Mouse (Mus musculus) lung, postnatal 25 days (tissue): Measurements from ENCODE around the gene Lbx1.

Experiments used
- DNase-seq: peaks from one replicate; pipeline ENCODE4 v3.0.0; 2022; ENCODE audit warnings: low spot score

Lbx1 gene

DNA sequence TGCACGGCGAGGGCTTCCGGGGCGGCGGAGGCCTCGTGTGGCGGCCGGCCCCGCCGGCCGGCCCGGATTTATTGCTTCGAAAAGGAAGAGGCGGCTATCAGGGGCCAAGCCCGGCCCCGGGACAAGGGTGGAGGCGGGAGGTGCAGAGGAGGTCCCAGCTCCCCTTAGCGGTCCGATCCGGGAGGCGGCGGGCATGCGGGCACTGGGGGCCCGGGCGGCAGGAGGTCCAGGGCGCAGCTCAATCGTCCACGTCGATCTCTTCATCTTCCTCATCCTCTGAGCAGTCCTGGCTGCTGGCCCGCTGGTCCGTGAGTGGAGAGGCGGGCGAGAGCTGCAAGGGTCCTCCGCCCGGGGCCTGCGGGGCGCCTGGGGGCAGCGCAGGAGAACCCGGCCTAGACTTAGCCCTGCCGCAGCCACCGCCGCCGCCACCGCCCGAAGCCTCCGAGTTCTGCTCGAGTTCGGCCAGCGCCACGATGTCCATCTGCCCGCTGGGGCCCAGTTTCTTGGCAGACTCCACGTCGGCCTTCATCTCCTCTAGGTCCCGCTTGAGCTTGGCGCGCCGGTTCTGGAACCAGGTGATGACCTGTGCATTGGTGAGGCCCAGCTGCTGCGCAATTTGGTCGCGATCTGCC is 2.0 kb downstream of the Lbx1 start:
- DNase-seq: no peak

DNA sequence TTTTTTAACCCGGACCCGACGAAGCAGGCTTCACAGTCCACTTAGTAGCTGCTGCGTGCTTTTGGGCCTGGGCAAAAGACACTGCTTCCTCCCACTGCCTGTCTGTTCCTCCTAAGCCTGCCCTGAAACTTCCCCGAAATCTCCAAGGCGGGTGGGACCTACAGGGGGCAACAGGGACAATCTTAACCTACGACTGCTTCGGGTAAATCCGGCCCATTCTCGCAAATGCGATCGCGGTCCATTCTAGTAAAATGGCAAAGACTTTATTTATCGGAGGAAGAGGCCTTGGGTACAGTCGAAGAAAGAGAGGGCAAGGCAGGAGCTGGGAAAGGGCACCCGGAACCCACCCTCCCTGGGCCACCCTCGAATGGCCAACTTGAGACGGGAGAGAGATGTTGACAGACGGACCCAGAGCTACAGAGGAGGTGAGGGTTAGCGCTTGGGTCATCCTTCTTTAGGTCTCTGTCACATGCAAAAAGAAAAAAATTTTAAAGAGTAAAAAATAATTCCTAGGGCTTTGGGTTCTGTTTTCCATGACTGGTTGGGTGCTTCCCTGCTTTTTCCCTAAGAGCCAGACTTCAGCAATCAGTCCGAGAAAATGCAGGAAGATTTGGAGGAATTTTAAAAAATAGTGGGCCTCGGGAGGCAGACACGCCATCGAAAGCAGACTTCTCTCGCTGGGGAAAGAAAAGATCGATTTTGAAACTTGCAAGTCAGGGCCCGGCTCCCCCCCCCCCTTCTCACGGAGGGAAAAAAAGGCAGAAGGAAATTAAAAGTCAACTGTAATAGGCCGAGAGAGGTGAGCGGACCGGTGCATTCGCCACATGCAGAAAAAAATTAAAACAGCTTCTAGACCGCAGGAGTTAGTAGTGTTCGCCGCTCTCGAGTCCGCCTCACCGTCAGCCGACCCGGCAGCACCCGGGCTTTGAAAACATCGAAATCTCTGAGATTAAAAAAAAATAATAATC is 2.9 kb downstream of the Lbx1 start:
- DNase-seq: no peak

DNA sequence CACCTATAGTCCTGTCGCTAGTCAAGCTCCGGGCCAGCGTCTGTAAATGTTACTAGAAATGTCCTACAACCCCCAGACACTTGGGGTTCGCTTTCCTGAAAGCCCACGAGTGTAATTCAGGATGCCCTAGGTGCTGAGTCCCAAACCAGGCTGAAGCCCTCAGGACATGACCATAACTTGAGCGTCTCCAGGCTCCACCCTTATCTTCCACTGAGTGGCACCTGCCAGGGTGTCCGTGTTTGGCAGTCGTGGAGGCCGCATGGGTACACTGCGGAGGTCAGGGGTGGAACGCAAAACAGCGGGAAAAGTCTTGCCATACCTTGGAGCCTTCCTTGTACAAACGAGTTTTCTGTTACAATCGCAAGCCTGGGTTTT is 3.6 kb downstream of the Lbx1 start:
- DNase-seq: no peak

DNA sequence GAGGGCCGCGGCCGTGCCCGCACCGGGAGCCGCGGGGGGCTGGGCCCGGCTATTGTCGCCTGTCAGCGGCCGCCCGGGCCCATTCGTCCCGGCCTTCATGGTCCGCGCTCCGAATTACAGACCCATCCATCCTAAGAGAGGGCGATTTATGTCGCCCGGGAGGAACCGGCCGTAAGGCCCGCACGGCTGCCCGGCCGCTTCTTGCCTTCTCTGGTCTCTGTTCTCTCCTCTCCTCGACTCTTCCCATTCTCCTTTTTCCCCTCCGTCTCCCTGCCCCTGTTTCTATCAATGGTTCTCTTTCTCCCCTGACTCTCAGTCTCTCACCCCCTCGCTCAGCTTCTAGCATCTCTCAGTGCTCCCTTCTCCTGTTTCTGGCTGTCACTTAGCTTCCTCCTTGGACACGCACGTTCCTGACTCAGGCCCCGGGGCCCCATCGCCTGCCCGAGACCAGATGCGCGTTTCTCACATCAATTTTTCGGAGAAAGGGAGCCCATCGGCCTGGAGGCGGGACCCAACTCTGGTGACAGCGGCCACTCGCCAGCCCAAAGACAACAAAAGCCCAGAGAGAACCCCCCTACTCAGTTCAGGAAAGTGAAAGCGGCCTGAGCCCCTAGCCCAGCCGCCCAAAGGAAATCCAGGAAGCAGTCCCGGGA is 4.1 kb downstream of the Lbx1 start:
- DNase-seq: no peak

DNA sequence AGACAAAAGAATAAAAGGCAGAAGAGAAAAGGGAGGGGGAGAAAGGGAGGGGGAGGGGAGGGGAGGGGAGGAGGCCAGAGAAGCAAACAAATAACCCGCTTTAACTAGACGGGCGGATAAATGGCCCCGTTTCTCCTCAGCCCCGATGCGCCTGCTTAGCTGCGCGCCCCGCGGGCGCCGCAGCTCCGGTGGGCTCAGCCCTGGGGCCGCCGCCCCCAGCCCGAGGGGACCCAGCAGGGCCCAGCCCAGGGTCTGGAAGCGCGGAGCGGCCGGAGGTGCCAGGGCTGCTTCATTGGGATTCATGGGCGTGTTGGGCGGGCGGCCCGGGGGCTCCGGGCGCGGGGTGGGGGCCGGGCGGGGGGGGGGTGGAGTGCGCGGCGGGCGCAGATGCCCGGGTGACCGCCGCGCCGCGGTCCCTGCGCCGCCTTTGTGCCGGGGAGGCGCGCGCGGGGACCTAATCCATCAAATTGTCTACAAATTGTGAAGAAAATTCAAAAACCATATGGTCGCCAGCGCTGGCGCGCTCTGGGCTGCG is 4.7 kb downstream of the Lbx1 start:
- no peak for DNase-seq

DNA sequence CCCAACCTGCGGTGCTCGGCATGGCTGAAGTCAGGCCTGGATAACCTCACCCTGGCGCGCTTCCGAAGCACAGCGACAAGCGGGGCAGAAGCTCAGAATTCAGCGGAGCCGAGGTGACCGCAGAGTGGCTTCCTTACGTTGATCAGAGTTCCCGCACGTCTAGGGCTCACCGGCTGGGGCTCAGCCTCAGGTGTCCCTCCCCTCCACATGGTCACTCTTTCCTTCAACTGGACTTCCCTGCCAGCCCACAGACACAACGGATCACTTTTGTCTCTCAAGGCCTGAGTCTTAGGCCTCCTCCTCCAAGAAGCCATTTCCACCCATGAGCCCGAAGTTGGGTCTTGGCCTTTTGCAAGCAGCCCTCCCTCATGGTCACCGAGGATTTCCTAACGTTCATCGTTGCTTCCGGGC is 5.4 kb downstream of the Lbx1 start:
- DNase-seq: no peak

DNA sequence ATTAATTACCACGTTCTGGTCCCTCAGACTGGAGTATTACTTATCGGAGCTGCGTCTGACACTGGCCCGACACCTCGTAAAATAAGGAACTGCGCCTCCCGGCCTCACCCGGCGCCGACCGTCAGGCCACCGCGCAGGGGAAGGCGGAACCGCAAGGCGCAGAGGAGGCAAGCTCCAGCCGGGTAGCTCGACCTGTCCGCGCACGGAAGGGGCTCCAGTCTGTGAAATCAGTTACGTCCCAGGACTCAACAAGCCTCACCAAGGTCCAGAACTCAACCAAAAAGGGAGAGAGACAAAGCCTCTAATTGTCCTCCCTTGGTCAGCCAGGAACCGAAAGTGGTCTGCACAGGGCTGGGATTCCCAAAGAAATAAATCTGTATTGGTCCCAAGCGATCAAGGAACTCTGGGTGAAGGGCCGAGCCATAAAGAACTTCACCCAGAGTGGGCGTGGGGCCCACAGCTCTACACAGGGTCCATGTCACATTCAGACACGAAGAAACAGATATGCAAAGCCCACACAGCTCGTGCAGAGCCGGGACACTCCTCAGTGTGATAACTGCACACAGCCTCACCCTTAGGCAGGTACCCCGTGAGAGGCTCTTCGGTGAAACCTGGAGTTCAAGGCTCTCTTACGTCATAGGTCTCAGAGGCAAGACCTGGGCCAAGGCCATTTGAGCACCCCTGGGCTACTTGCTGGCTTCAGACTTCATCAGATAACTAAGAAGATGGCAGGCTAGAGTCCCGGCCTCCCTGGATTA is 6.1 kb downstream of the Lbx1 start:
- DNase-seq: no peak

DNA sequence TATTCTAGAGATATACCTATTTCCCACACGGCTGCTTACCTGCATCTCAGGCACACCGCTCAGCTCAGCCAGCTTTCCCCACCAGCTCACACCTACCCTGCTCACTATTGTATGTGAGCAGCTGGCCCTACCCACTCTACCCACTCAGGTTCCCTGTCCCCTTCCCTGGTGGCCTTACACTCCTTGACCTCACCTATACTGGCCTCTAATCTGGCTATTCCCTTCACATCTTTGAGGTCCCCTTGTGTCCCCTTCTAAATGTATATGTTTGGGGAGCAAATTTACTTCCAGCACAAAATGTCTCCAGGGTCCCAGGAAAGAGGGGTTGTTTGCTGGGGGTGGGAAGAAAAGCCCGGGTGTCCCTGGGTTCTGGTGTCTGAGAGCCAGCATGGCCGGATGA is 6.8 kb downstream of the Lbx1 start:
- DNase-seq: no peak

DNA sequence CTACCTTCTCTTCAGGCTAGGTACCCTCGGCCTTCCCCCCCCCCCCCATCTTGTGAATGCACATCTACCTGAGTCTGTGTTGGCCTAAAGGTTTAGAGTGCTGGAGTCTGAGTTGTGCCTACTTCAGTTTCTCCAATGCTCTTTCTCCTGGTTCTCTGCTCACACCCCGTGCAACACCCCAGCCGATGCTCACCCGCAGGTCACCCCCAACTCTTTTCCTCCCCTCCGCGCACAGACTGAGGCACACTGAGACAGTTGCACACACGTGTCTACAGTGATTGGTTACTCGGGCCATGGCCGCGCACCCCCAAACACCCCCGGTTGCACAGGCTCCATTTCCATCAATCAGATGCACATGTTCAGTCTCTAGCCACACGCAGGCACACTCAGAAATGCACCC is 7.5 kb downstream of the Lbx1 start:
- DNase-seq: no peak

DNA sequence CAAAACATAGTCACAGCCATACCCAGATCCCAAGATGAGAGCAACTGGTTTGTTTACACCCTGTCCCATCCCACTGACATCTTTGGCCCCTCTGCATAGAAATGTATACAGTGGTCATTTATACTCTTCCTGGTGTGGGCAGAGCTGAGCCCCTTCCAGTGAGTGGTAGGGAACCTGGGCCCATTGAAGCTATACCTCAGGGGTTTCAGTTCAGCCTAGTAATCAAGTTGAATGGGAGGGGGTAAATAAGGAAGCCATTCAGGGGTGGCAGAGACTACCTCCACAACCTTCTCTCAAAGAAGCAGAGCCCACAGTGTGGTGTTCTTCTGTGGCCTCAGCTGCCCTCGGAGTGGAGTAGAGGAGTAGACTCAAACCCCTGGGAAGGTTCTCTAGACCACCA is 7.9 kb downstream of the Lbx1 start:
- no peak for DNase-seq

DNA sequence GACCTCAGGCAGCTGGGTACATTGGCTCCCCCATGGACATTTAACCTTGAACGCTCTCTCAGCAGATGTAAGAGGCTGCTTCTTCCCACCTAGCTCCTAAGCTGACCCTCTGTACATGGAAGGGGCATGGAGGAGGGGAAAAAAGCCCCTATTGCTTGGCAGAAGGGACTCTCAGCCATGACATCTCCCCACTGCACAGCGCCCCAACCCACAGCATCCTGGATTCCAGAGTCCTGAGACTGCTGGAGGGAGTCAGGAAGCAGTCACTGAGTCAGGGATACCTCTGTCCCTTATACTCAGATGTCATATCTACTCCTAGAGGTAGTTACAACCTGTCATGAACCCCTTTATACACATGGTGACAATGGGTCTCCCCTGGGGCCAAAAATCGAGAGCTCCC is 8.6 kb downstream of the Lbx1 start:
- no peak for DNase-seq

DNA sequence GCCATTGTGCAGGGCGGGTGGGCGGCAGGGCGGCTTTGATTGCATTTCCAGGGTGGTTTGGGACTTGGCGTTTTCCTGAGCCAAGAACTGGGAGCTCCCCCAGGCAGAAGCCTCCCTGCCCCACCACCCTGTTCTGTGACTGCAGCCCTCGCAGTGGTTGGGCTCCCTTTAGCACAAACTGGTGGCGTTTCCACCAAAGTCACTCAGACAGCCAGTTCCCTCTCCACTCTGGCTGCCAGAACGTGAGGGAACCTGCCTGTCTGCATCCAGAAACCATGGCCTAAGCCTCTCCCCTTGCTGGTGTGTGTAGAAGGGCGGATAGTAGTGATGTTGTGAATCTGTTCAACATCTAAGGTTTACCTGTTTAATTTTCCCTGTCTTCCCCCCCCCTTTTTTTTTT is 9.4 kb downstream of the Lbx1 start:
- no peak for DNase-seq

DNA sequence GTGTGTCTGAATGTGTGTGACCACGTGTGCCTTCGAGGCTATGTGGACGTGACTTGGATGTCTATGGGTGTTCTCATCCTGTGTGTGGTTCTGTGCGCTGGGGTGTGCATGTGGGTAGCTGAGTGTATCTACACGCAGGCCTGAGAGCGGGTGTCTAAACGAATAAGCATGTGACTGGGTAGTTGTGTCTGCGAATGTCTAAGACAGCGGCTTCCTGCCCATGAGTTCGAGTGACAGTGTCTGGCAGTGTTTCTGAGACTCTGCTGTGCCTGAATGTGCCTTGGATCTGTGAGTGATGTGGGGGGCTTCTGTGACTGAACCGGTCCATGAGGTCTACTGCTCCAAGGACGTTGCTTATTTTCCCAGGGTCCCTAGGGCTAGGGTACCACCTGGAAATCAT is 10.5 kb downstream of the Lbx1 start:
- no peak for DNase-seq

DNA sequence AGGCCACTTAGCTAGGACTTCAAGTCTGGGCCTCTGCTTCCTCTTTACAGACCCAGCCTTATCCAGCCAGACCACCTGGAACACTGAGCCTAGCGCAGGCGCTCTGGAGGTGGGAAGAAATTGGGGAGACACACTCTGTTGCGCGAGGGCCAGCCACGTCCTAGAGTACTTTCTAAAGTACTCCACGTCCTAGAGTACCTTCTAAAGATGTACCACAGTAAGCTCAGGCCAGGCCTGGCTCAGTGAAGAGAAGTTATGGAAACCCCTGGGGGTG is 11.4 kb downstream of the Lbx1 start:
- DNase-seq: no peak

DNA sequence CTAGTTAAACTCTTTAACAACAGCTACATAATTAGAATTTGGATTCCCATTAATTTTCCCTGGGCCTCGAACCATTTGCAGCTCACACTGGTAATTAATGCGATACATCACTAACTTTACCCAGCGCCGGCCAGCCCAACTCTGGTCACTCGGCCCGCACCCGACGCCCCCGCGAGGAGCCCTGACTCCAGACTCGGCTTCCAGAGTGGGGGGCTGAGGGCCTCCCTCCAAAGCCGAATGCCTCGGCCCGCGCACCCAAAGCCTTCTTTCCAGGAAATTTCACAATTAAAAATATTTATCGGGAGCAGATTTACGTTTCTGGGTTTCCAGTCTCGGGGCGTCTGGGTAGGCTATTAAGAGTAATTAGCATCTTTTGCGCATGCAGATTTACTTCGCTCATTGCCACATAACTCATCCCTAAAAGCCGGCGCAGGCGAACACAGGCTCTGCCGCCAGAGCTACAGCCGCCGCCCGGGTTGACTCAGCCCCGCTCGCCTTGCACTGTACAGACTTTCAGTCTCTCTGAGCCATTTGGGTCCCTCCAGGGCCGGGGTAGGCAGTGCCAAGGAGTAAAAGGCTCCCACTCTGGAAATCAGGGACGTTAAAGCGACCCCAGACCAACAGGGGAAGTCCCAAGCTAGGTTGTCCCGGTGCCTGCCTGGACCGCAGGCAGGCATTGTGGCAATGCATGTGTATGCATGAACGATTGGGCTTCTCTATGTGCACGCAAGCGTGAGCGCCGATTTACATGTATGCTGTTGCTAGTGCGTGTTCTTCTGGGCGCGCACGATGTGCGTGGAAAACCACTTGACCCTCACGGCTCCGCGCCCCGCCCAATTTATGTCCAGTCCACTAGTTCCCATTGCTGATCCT is 12.0 kb downstream of the Lbx1 start:
- DNase-seq: no peak

DNA sequence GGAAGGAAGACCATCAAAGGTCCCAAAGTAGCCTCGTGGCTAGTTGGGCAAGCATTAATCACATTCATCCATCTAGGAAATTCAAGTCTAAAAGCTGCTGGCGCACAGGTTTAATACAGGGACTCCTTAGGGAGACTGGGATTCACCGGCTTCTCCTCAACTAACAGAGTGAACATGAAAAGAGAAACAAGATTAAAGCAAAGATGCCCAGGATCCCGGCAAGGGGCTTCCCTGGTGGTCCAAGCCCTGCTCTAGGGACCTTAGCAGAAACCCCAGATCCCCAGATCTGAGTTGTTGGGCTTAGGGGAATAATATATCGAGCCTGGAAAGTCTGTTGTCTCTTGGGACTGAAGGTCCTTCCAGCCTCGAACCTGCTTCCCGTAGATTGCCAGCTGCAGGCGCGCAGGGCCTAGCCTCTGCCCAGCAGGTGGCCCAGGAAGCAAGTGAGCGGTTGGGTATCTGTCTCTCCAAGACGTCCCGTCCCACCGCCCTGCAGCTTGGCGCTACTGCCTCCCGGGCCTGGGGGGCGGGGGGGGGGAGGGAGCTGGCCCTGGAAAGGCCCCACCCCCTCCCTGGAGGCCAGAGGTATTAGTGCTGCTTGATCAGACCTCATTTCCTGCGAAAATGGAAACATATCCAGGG is 13.3 kb downstream of the Lbx1 start:
- no peak for DNase-seq

DNA sequence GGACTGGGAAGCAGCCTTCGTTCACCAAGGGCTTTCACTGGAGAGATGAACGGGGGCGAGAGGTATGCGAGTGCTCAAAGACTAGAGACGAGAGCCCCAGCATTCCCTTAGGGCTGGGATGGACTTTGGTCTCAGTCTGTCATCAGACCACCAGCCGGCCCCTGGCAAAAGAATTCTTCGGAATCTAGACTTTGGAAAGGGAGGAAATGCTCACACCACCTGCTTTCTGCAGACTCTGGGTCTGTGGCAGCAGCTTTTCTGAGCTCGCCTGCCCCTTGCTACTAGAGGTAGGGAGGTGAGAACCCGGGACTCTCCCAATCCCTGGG is 14.2 kb downstream of the Lbx1 start:
- DNase-seq: no peak

DNA sequence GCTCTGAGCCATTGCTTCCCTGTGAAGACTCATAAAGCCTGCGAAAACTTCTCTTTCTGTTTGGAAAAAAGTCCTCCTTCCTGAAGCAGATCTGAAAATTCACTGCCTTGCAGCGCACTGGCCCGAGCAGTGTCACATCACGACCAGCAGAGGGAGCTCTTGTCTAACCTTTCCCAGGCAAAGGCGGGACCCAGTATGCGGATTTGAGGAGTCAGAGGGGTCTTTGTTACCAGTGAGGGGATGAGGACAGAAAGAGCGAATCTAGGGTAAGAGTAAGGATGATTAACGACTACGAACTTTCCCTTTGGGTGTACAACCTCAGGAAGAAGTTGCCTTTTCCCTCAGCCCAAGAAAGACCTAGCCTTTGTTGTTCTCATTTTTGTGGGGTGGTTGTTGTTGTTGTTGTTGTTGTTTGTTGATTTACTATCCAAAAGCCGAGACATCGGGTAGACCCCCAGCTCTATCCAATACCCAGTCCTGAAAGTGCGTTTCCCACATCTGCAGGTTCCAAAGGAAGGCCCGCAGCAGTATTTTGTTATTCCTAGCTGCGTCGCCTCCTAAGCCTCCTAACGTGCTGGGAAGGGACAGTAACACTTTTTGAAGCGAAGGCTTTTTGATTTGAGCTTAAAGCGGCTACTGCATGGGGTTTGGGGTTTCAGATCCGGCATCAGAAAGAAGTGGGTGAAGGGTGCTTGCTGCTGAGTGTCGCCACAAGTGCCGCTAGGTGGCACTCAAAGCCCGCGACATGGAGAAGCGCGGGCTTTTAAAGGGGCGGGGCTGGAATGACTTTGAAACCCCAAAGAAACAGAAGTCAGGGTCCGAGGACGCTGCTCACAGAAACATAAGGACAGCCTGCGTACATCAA is 14.8 kb downstream of the Lbx1 start:
- DNase-seq: peak; percentile 71

DNA sequence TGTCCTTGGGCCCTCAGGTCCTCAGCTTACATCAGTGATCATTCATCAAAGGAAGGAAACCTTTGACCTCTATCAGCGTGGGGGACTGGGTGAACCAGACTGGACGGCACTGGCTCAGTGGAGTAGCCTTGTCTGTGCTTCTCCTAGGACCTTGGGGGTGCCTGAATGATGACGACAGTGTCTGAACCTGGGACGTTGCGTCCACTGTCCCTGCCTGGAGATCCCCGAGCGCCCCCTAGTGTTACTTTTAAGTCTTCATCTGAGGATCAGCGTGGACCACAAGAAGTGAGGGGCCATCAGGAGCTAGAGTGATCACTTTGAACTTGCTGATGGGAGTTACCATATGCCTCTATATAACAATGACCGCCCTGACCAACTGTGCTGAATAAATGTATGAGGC is 19.4 kb downstream of the Lbx1 start:
- DNase-seq: peak; percentile 31

DNA sequence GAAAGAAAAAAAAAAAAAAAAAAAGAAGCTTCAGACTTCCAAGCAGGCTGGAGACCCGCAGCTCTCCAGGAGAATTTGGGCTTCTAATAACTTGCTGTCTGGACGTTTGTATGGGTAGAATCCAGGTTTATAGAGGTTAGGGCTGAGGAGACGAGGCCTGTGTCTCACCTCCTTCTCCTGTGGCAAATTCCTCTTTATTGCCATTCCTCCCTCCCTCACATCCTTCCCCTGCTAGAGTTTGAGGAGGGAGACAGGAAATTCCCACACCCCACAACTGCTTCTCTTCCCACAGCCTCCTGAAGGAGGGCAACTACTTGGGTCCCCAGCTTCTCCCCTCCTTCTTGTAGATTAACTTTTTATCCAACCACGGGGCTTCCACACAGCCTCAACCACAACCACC is 20.2 kb downstream of the Lbx1 start:
- DNase-seq: no peak
